Mouse (Mus musculus): ENCODE measurements around the gene Creld2.

Creld2 gene

DNA sequence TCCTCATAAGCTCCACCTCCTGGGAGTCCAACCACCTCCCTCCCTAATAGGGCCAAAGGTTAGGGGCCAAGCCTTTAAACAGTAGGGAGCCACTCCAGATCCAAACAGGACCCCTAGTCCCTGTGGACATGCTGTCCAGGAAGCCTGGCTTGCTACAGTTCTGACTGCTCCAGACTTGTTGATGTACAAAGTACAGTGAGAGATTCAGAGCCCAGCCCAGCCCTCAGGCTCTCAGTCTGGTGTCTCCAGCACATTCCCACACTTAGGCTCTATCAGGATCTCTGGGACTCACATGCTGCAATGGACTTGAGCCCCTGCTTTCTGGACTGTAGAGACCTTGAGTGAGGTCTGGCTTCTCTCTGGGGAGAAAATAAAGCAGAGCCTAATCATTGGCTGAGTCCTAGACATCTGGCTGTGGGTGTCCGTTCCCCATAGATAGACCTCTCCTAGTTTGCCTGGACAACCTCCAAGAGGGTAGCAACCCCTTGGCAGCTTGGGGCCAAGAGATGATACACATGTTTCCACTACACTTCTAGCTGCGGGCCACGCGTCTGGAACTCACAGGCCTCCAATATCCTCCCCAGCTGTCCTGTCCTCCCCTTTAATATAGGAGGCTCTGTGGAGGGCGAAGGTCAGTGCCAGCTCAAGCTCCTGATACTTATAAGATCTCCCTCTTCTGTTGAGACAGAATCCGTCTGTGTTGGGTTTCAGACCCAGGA lies 48.7 kb downstream of the Creld2 start:
- peak; percentile 34 to 58 for DNase-seq

DNA sequence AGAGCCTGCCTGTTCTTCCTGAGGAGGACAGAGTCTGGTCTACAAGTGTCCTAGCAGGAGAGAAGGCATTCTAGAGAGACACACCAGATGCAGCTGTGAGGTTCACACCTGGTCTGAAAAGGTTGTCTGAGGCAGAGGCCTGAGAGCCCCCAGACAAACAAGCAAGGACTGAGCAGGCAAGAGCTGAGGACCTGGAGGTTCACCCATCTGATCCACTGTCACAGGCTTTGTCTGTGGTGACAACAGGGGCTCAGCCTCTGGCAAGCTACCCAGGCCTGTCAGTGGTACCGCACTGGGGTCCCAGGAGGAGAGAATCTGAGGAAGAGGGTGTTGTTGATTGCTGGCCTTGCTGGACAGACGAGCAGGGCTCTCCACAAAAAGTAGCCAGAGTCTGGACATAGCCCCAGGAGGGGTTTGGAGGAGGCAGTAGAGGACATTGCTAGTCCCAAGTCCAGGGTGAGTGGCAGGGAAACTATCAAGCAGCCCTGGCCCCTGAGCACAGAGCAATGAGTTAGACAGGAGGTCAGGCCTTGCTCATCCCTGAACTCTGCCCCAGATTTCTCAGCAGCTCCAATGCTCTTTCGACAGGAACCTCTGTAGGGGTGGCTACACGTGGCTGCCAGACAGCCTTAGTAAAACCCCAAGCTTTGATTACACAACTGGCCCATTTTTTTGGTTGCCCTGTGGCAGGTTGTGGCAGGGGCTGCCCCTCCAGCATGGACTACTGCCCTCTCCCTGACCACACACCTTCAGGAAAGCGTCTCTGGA lies 51.2 kb downstream of the Creld2 start:
- DNase-seq = peak in 1 of 2 experiments; percentile 41

DNA sequence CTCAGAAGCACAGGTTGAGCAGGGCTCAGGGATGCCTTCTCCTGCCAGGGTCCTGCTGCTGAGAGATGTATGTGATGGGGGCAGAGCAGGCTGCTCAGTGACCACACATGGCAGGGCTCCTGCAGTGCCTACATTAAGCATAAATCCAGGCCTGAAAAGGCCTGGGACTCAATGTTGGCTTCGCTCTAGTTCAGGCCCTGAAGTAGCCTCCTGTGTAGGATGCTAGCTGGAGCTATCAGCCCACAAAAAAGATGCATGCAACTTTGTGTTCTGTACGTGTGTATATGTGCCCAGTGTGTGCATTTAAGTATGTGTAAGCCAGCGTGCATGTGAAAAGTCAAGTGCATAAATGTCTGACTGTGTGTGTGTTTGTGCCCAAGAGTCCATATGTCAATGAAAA lies 54.6 kb downstream of the Creld2 start:
- no peak for DNase-seq

DNA sequence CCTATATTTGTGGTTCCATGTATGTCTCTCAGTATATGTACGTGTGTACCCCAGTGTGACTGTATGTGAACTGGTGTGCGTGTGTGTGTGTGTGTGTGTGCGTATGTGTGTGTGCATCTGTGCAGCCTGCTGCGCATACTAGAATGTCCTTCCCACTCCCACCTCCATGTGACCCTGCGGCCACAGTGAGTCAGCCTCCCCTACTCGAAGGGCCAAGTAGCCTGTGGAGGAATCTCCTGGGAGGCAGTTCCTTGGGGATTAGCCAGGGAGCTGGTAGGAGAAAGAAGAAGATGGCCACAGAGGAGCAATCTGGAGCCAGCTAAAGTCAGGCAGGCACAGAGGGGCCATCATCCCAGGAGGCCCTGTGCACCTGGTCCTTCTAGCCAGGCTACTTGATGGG lies 55.0 kb downstream of the Creld2 start:
- DNase-seq = no peak

DNA sequence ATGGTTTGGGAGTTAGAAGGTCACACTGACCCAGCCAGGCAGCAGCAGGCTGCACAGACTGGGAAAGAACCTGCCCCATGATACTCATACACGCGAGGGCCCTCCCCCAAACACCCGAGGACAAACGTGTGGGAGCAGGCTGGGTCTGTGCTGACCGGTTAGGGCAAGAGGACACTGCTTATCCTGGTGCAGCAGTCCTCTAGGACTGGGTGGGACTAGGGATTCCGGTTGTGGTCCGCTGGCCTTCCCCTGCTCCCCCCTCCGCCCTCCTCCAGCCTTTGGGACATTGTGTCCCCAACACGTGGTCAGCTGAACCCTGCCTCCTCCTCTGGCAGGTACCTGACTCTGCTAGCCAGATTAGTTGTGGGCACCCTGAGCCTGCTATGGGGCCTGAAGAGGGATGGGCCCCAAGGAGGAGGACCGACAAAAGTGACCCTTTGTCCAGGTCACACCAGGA lies 56.2 kb downstream of the Creld2 start:
- DNase-seq = peak; percentile 55 to 75

Data from kidney, postnatal 4 days (tissue).